14 mouse cellular contexts compared by ENCODE assay signal in genomic region chr17:78989015-78989414, GRCm38 (mm10). TPM values are rescaled to one million over a fixed set of nuclear protein-coding genes. Genes with fewer than 3 reads are reported as not detected.
A peak's percentile ranks its signal among the peaks of the same experiment; 100 is the strongest.
DNase-seq lines count a peak whose midpoint lies in the region; ATAC-seq and TF ChIP-seq lines count a peak whose summit lies in the region.
"Had no signal": no experiment of that assay in that cellular context is flagged by ENCODE, and none has a peak within 500 bp of the region (broad histone marks: within the 10 kb centered on the region; RNA-seq: fewer than 3 reads in every experiment).

No protein-coding gene starts in this region.

- H3K4me3 ChIP-seq in liver, postnatal 0 days (ENCODE audit: low read depth, low read length), result no peak overlapping the region
- H3K4me3 ChIP-seq in liver, embryonic 11.5 days (ENCODE audit: low read depth, low read length), result no peak overlapping the region
- no peak overlapping the region for H3K4me3 ChIP-seq in kidney, postnatal 0 days (replicated peaks; ENCODE audit: low read depth, low read length)
- no peak overlapping the region for H3K4me3 ChIP-seq in neural tube, embryonic 15.5 days (replicated peaks)
- no peak overlapping the region for H3K4me3 ChIP-seq in midbrain, embryonic 10.5 days

- peak; percentile 10 for DNase-seq in embryo, embryonic 11 days
- no peak for DNase-seq in embryo, embryonic 10 days (ENCODE audit: low spot score)
- DNase-seq in liver, postnatal 0 days, result no peak
- no peak for DNase-seq in liver, embryonic 11.5 days (ENCODE audit: low spot score)
- peak; percentile 65 for DNase-seq in kidney, postnatal 0 days (ENCODE audit: low spot score)
- DNase-seq in naive thymus-derived CD4-positive, alpha-beta T cell, adult 2 months (ENCODE audit: low read depth), result peak; percentile 53
- DNase-seq in midbrain, embryonic 10.5 days (ENCODE audit: low spot score), result no peak
- DNase-seq: cerebellum, adult 11 months; right cerebral cortex, adult 18-20 months had no signal

- no peak for TF ChIP-seq CTCF in liver, postnatal 0 days (IDR thresholded peaks at IDR 0.05; ENCODE audit: low read depth)
- no peak for TF ChIP-seq CTCF in kidney, postnatal 0 days (IDR thresholded peaks at IDR 0.05; ENCODE audit: low read depth)

- no peak overlapping the region for H3K27ac ChIP-seq in liver, postnatal 0 days (ENCODE audit: low read depth)
- no peak overlapping the region for H3K27ac ChIP-seq in liver, embryonic 11.5 days (ENCODE audit: low read depth, low read length)
- H3K27ac ChIP-seq in kidney, postnatal 0 days, result no peak overlapping the region
- H3K27ac ChIP-seq in neural tube, embryonic 15.5 days (replicated peaks), result no peak overlapping the region
- H3K27ac ChIP-seq in midbrain, embryonic 10.5 days (replicated peaks), result no peak overlapping the region
- H3K27ac ChIP-seq: liver, embryonic 14.5 days had no signal

- H3K9me3 ChIP-seq in liver, postnatal 0 days (ENCODE audit: low read length), result no peaks in the 10 kb centered on the region
- H3K9me3 ChIP-seq in liver, embryonic 11.5 days (ENCODE audit: control insufficient read depth, low read length), result no peaks in the 10 kb centered on the region
- H3K9me3 ChIP-seq in kidney, postnatal 0 days (replicated peaks; ENCODE audit: low read length), result no peaks in the 10 kb centered on the region
- no peaks in the 10 kb centered on the region for H3K9me3 ChIP-seq in neural tube, embryonic 15.5 days (replicated peaks)
- H3K9me3 ChIP-seq in midbrain, embryonic 10.5 days (replicated peaks), result no peaks in the 10 kb centered on the region
- H3K9me3 ChIP-seq: G1E had no signal

- H3K9ac ChIP-seq in liver, postnatal 0 days (replicated peaks), result no peak overlapping the region
- no peak overlapping the region for H3K9ac ChIP-seq in liver, embryonic 11.5 days (ENCODE audit: low read depth, low read length)
- no peak overlapping the region for H3K9ac ChIP-seq in kidney, postnatal 0 days (ENCODE audit: low read depth, low read length)
- no peak overlapping the region for H3K9ac ChIP-seq in neural tube, embryonic 15.5 days (replicated peaks)
- H3K9ac ChIP-seq: liver, embryonic 14.5 days had no signal

- no peak for TF ChIP-seq EP300 in liver, postnatal 0 days (IDR thresholded peaks at IDR 0.05; ENCODE audit: low read depth)

- 0 out of 2 replicates have a peak, but pooled peaks have one; percentile 18 for ATAC-seq in liver, postnatal 0 days
- no peak for ATAC-seq in liver, embryonic 11.5 days (replicated peaks; ENCODE audit: low FRiP score)
- peak; percentile 40; the same call in 1 of the 2 replicates for ATAC-seq in kidney, postnatal 0 days (replicated peaks; ENCODE audit: low FRiP score, low read depth)
- no peak for ATAC-seq in neural tube, embryonic 15.5 days (ENCODE audit: low FRiP score)

- no peaks in the 10 kb centered on the region; the same call in 1 of the 2 replicates for H3K36me3 ChIP-seq in liver, postnatal 0 days (replicated peaks; ENCODE audit: insufficient read depth, low read length)
- no peaks in the 10 kb centered on the region for H3K36me3 ChIP-seq in liver, embryonic 11.5 days (ENCODE audit: control insufficient read depth, insufficient read depth, low read length)
- peaks cover 6% of the 10 kb centered on the region; the same call in 1 of the 2 replicates for H3K36me3 ChIP-seq in kidney, postnatal 0 days (ENCODE audit: insufficient read depth, low read length)
- no peaks in the 10 kb centered on the region for H3K36me3 ChIP-seq in neural tube, embryonic 15.5 days
- peaks cover 11% of the 10 kb centered on the region for H3K36me3 ChIP-seq in midbrain, embryonic 10.5 days
- H3K36me3 ChIP-seq: G1E had no signal

- no peak overlapping the region for H3K4me2 ChIP-seq in liver, postnatal 0 days (ENCODE audit: low read depth, low read length)
- H3K4me2 ChIP-seq in liver, embryonic 11.5 days, result no peak overlapping the region
- no peak overlapping the region for H3K4me2 ChIP-seq in kidney, postnatal 0 days (ENCODE audit: low read length)
- H3K4me2 ChIP-seq in neural tube, embryonic 15.5 days, result no peak overlapping the region
- H3K4me2 ChIP-seq: heart, embryonic 11.5 days; midbrain, embryonic 11.5 days had no signal

- H3K4me1 ChIP-seq in liver, postnatal 0 days (ENCODE audit: insufficient read depth), result peaks cover 9% of the 10 kb centered on the region
- H3K4me1 ChIP-seq in liver, embryonic 11.5 days (replicated peaks; ENCODE audit: control insufficient read depth, insufficient read depth, low read length), result peaks cover 6% of the 10 kb centered on the region; the same call in 1 of the 2 replicates
- no peaks in the 10 kb centered on the region for H3K4me1 ChIP-seq in kidney, postnatal 0 days (replicated peaks; ENCODE audit: insufficient read depth, low read length)
- no peaks in the 10 kb centered on the region for H3K4me1 ChIP-seq in neural tube, embryonic 15.5 days
- H3K4me1 ChIP-seq in midbrain, embryonic 10.5 days, result no peaks in the 10 kb centered on the region

- H3K27me3 ChIP-seq in liver, postnatal 0 days (ENCODE audit: insufficient read depth, low read length), result no peaks in the 10 kb centered on the region
- no peaks in the 10 kb centered on the region for H3K27me3 ChIP-seq in liver, embryonic 11.5 days (replicated peaks; ENCODE audit: control insufficient read depth, insufficient read depth, low read length)
- no peaks in the 10 kb centered on the region for H3K27me3 ChIP-seq in kidney, postnatal 0 days (ENCODE audit: insufficient read depth, low read length)
- H3K27me3 ChIP-seq in neural tube, embryonic 15.5 days (replicated peaks), result no peaks in the 10 kb centered on the region
- no peaks in the 10 kb centered on the region for H3K27me3 ChIP-seq in midbrain, embryonic 10.5 days (ENCODE audit: low read depth, poor library complexity, severe bottlenecking)

- 69% methylated on average over 8 of the region's 8 CpGs for WGBS in liver, postnatal 0 days (ENCODE audit: insufficient replicate concordance)
- 77% methylated on average over 8 of the region's 8 CpGs for WGBS in liver, embryonic 11.5 days
- WGBS in kidney, postnatal 0 days, result 59% methylated on average over 8 of the region's 8 CpGs
- 88% methylated on average over 8 of the region's 8 CpGs for WGBS in neural tube, embryonic 15.5 days
- WGBS in midbrain, embryonic 10.5 days, result 85% methylated on average over 8 of the region's 8 CpGs

RNA-seq across cellular contexts. Expression of gene Prkd3, which starts 31.6 kb away (rescaled TPM):
- polyA plus RNA-seq in liver, postnatal 0 days (2015; fragmentation: Nextera tagmentation; extraction: Ambion mirVana), result 14.6 and 17.0 TPM in 2 replicates
- polyA plus RNA-seq in liver, embryonic 11.5 days (2014; fragmentation: Nextera tagmentation; extraction: Ambion mirVana), result 21.8 and 24.8 TPM in 2 replicates
- polyA plus RNA-seq in kidney, postnatal 0 days (2015; fragmentation: Nextera tagmentation; extraction: Ambion mirVana), result 27.5 and 28.9 TPM in 2 replicates
- polyA plus RNA-seq in neural tube, embryonic 15.5 days (2015; fragmentation: Nextera tagmentation; extraction: Ambion mirVana), result 9.4 and 14.5 TPM in 2 replicates
- 44.3 and 48.2 TPM in 2 replicates for polyA plus RNA-seq in midbrain, embryonic 10.5 days (2016; fragmentation: Nextera tagmentation; extraction: Ambion mirVana)
- polyA plus RNA-seq: G1E had no signal

RNA-seq across cellular contexts. Expression of gene Ndufaf7, which starts 52.1 kb away (rescaled TPM):
- 18.8 and 22.2 TPM in 2 replicates for polyA plus RNA-seq in liver, postnatal 0 days (2015; fragmentation: Nextera tagmentation; extraction: Ambion mirVana)
- polyA plus RNA-seq in liver, embryonic 11.5 days (2014; fragmentation: Nextera tagmentation; extraction: Ambion mirVana), result 58.0 and 67.3 TPM in 2 replicates
- polyA plus RNA-seq in kidney, postnatal 0 days (2015; fragmentation: Nextera tagmentation; extraction: Ambion mirVana), result 57.8 and 67.6 TPM in 2 replicates
- polyA plus RNA-seq in neural tube, embryonic 15.5 days (2015; fragmentation: Nextera tagmentation; extraction: Ambion mirVana), result 67.0 and 68.2 TPM in 2 replicates
- 51.3 and 55.7 TPM in 2 replicates for polyA plus RNA-seq in midbrain, embryonic 10.5 days (2016; fragmentation: Nextera tagmentation; extraction: Ambion mirVana)

RNA-seq across cellular contexts. Expression of gene Cebpz, which starts 52.1 kb away (rescaled TPM):
- 32.1 and 34.6 TPM in 2 replicates for polyA plus RNA-seq in liver, postnatal 0 days (2015; fragmentation: Nextera tagmentation; extraction: Ambion mirVana)
- polyA plus RNA-seq in liver, embryonic 11.5 days (2014; fragmentation: Nextera tagmentation; extraction: Ambion mirVana), result 73.8 and 74.0 TPM in 2 replicates
- polyA plus RNA-seq in kidney, postnatal 0 days (2015; fragmentation: Nextera tagmentation; extraction: Ambion mirVana), result 58.9 and 64.4 TPM in 2 replicates
- polyA plus RNA-seq in neural tube, embryonic 15.5 days (2015; fragmentation: Nextera tagmentation; extraction: Ambion mirVana), result 38.7 and 46.5 TPM in 2 replicates
- polyA plus RNA-seq in midbrain, embryonic 10.5 days (2016; fragmentation: Nextera tagmentation; extraction: Ambion mirVana), result 55.8 and 58.4 TPM in 2 replicates

Comparison
In these comparisons a context has a peak if more than half of its experiments do, and no peak if none do; other contexts are left out.
1. DNase-seq: peak in embryo, embryonic 11 days (single experiment), kidney, postnatal 0 days (single experiment) and naive thymus-derived CD4-positive, alpha-beta T cell, adult 2 months (single experiment); none in embryo, embryonic 10 days (single experiment), liver, postnatal 0 days (single experiment), liver, embryonic 11.5 days (single experiment) and midbrain, embryonic 10.5 days (single experiment).
2. ATAC-seq: peak in liver, postnatal 0 days (single experiment) and kidney, postnatal 0 days (single experiment); none in liver, embryonic 11.5 days (single experiment) and neural tube, embryonic 15.5 days (single experiment).